In the genomic region with DNA sequence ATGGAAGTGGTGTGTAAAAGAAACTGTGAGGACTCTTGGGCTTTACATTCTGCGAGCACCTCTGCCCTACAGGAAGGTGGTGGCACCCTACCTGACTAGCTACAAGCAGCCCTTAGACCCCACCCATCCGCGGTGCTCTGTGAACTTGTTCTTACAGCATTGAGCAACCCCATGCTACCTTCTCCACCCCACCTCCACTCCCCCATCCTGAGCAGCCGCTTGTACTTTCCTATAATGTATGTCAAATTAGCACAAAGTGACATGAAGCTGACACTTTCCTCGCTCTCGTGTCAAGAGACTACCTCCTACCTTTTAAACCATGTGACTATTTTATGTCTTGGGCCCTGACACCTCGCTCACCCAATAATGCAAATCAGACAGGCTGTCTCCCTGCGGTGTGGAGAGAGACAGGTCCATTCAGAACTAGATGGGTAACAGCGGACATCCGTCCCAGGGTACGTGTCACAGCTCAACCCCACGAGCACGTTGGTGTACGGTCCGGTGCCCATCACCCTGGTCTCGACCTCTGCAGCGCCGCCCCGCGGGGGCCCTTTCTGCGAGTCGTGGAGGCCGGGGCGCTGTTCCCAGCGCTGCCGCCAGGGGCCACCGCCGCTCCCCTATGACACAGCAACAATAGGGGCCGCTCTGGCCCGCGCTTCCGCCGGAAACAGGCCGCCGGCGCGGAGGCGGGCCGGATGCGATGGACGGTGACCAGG, we compare ENCODE assay signal across 1 mouse cellular context.
TF ChIP-seq lines count a peak whose summit lies in the region.

Gene Adrm1 (plus strand): TSS at position 680 of the 716 bp plus-strand sequence.

TF ChIP-seq in CH12.LX, 34 proteins besides CTCF, POLR2A, EP300 and RAD21 (continued from another document):
- TF ChIP-seq USF1 (IDR thresholded peaks at IDR 0.05; ENCODE audit: low read depth, low read length) (peak; percentile 32; the same call in 1 of the 2 replicates), POLR2AphosphoS2 (IDR thresholded peaks at IDR 0.05; ENCODE audit: low read depth, low read length) (no peak), ZC3H11A (IDR thresholded peaks at IDR 0.05; ENCODE audit: low read depth, low read length) (no peak), JUN (IDR thresholded peaks at IDR 0.05; ENCODE audit: insufficient read depth, low read depth, low read length) (no peak), ETS1 (conservative IDR thresholded peaks at IDR 0.05; ENCODE audit: low read depth, low read length) (peak; percentile 11; the same call in 1 of the 2 replicates), RCOR1 (conservative IDR thresholded peaks at IDR 0.05; ENCODE audit: low read depth, low read length) (no peak; the same call in 1 of the 2 replicates), MXI1 (IDR thresholded peaks at IDR 0.05; ENCODE audit: low read depth, low read length) (peak; percentile 80), MAX (IDR thresholded peaks at IDR 0.05; ENCODE audit: low read length) (peak; percentile 84), ZMIZ1 (IDR thresholded peaks at IDR 0.05; ENCODE audit: low read depth, low read length) (0 out of 2 replicates have a peak, but pooled peaks have one; percentile 60), MEF2A (IDR thresholded peaks at IDR 0.05; ENCODE audit: borderline replicate concordance, low read depth, low read length) (peak; percentile 73; the same call in 1 of the 2 replicates), SIN3A (IDR thresholded peaks at IDR 0.05; ENCODE audit: low read length) (0 out of 2 replicates have a peak, but pooled peaks have one; percentile 73), KAT2A (IDR thresholded peaks at IDR 0.05; ENCODE audit: insufficient replicate concordance, low read length) (peak; percentile 93), ELF1 (IDR thresholded peaks at IDR 0.05; ENCODE audit: low read depth, low read length) (peak; percentile 90), MAFK (IDR thresholded peaks at IDR 0.05; ENCODE audit: insufficient replicate concordance, low read length) (peak; percentile 96), SMC3 (IDR thresholded peaks at IDR 0.05; ENCODE audit: low read depth, low read length) (peak; percentile 75), E2F4 (IDR thresholded peaks at IDR 0.05; ENCODE audit: insufficient replicate concordance, low read depth, low read length) (no peak), UBTF (IDR thresholded peaks at IDR 0.05; ENCODE audit: low read depth, low read length) (no peak), CHD2 (IDR thresholded peaks at IDR 0.05; ENCODE audit: low read length) (no peak; the same call in 1 of the 2 replicates), ZNF384 (IDR thresholded peaks at IDR 0.05; ENCODE audit: low read depth, low read length) (no peak), NELFE (IDR thresholded peaks at IDR 0.05; ENCODE audit: low read depth, low read length) (peak; percentile 68; the same call in 1 of the 2 replicates), TCF12 (IDR thresholded peaks at IDR 0.05; ENCODE audit: low read depth, low read length) (peak; percentile 77; the same call in 1 of the 2 replicates), MYC (IDR thresholded peaks at IDR 0.05; ENCODE audit: low read depth, low read length) (peak; percentile 79), MAZ (IDR thresholded peaks at IDR 0.05; ENCODE audit: low read depth, low read length) (no peak), GABPA (IDR thresholded peaks at IDR 0.05; ENCODE audit: insufficient replicate concordance, low read depth, low read length) (peak; percentile 78; the same call in 1 of the 2 replicates), USF2 (conservative IDR thresholded peaks at IDR 0.05; ENCODE audit: low read depth, low read length) (0 out of 2 replicates have a peak, but pooled peaks have one; percentile 20), CHD1 (IDR thresholded peaks at IDR 0.05; ENCODE audit: low read depth, low read length) (0 out of 2 replicates have a peak, but pooled peaks have one; percentile 31), PAX5 (IDR thresholded peaks at IDR 0.05; ENCODE audit: low read length) (no peak), BHLHE40 (IDR thresholded peaks at IDR 0.05; ENCODE audit: low read depth, low read length) (peak; percentile 41), HCFC1 (IDR thresholded peaks at IDR 0.05; ENCODE audit: low read depth, low read length) (peak; percentile 94), JUND (conservative IDR thresholded peaks at IDR 0.05; ENCODE audit: low read depth, low read length) (0 out of 2 replicates have a peak, but pooled peaks have one; percentile 27), NRF1 (IDR thresholded peaks at IDR 0.05; ENCODE audit: low read depth, low read length) (no peak; the same call in 1 of the 2 replicates)
